Mouse (Mus musculus): ENCODE measurements at regions not wholly inside any gene's neighbourhood (a gene's known extent, or its start where the extent isn't known, plus 50 kb on each side); places are given as distances from the start of the nearest gene placed in this dataset.

DNA sequence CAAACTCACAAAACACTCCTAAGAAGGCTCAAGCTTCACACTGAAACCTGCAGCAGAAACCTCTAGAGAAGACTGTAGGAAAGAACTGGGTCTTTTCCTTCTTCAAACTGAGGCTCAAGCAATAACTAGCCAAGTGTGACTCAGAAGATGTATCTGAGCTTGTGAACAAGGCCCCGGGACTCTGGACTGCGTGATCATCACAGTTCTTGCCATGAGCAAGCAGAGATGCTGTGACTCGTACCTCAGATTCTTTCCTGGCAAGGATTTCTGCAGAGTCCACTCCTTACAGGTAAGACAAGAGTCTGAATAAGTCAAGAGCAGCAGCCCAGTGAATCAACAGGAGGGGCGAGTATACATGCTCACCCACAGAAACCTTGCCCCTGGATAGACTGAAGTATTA lies 250.5 kb upstream of the Gm26657 start:
- no peak overlapping the region for H3K9ac ChIP-seq (ENCODE audit: low read depth, low read length)
- H3K9me3 ChIP-seq (ENCODE audit: control insufficient read depth, low read length), result no peaks in the 10 kb centered on the region
- H3K4me1 ChIP-seq (replicated peaks; ENCODE audit: control insufficient read depth, insufficient read depth, low read length), result no peaks in the 10 kb centered on the region
- no peak overlapping the region for H3K27ac ChIP-seq (ENCODE audit: low read depth, low read length)
- ATAC-seq (ENCODE audit: low FRiP score), result no peak
- WGBS, result 88% methylated on average over 4 of the region's 4 CpGs
- H3K4me3 ChIP-seq (ENCODE audit: low read depth, low read length), result no peak overlapping the region
- H3K4me2 ChIP-seq (replicated peaks; ENCODE audit: low read depth, low read length), result no peak overlapping the region
- no peak for DNase-seq (ENCODE audit: low spot score)
- no peaks in the 10 kb centered on the region for H3K36me3 ChIP-seq (ENCODE audit: control insufficient read depth, insufficient read depth, low read length)
- H3K27me3 ChIP-seq (ENCODE audit: control insufficient read depth, insufficient read depth, low read length), result no peaks in the 10 kb centered on the region

DNA sequence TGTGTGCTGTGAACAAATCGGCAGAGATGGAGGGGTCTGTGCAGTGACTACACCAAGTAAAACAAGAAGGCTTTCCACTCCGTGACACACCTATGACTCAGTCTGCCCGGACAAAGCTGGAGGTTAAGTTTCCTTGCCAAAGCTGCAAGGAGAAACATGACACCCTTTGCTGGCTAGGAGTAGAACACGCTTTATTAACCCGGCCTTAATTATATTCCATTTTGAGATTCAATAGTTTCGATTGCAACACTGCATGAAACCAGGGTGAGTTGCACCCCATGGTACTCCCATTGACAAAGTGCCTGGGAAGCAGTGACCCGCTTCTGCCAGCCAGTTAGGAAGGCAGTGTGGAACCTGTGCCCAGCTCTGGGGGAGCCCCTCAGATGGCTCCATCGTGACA lies 256.2 kb upstream of the Gm26657 start:
- no peaks in the 10 kb centered on the region for H3K36me3 ChIP-seq (ENCODE audit: control insufficient read depth, insufficient read depth, low read length)
- 90% methylated on average over 8 of the region's 8 CpGs for WGBS
- H3K27me3 ChIP-seq (ENCODE audit: control insufficient read depth, insufficient read depth, low read length), result no peaks in the 10 kb centered on the region
- no peak overlapping the region for H3K4me2 ChIP-seq (replicated peaks; ENCODE audit: low read depth, low read length)
- H3K9ac ChIP-seq (ENCODE audit: low read depth, low read length), result no peak overlapping the region
- no peak for ATAC-seq (ENCODE audit: low FRiP score)
- no peak overlapping the region for H3K4me3 ChIP-seq (ENCODE audit: low read depth, low read length)
- DNase-seq (ENCODE audit: low spot score), result no peak
- no peaks in the 10 kb centered on the region for H3K9me3 ChIP-seq (ENCODE audit: control insufficient read depth, low read length)
- H3K27ac ChIP-seq (ENCODE audit: low read depth, low read length), result no peak overlapping the region
- no peaks in the 10 kb centered on the region for H3K4me1 ChIP-seq (replicated peaks; ENCODE audit: control insufficient read depth, insufficient read depth, low read length)

DNA sequence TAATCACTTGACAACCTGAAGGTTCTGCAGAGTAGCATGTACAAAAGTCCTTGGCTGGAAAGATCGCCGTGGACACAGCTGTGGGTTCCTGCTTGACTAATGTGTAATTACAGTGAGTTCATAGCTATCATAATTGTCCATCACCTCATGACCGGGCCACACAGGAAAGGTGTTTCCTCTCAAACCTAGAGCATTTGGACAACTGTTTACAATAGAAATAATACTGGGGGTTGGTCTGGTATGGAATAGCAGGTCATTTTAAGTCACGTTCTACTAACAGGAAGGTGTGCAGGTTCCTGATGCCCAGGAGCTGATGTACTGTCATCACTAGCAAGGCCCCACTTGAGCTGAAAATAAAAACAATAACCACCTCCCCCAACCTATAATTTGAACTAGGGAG lies 283.1 kb upstream of the Gm26657 start:
- ATAC-seq (ENCODE audit: low FRiP score) (no peak), DNase-seq (ENCODE audit: low spot score) (no peak)
- no peaks in the 10 kb centered on the region for H3K9me3 ChIP-seq (ENCODE audit: control insufficient read depth, low read length)
- H3K4me1 ChIP-seq (replicated peaks; ENCODE audit: control insufficient read depth, insufficient read depth, low read length), result no peaks in the 10 kb centered on the region
- no peaks in the 10 kb centered on the region for H3K27me3 ChIP-seq (ENCODE audit: control insufficient read depth, insufficient read depth, low read length)
- 89% methylated on average over 4 of the region's 4 CpGs for WGBS
- no peak overlapping the region for H3K4me3 ChIP-seq (ENCODE audit: low read depth, low read length)
- no peak overlapping the region for H3K27ac ChIP-seq (ENCODE audit: low read depth, low read length)
- H3K4me2 ChIP-seq (replicated peaks; ENCODE audit: low read depth, low read length), result no peak overlapping the region
- H3K36me3 ChIP-seq (ENCODE audit: control insufficient read depth, insufficient read depth, low read length), result no peaks in the 10 kb centered on the region
- H3K9ac ChIP-seq (ENCODE audit: low read depth, low read length), result no peak overlapping the region

DNA sequence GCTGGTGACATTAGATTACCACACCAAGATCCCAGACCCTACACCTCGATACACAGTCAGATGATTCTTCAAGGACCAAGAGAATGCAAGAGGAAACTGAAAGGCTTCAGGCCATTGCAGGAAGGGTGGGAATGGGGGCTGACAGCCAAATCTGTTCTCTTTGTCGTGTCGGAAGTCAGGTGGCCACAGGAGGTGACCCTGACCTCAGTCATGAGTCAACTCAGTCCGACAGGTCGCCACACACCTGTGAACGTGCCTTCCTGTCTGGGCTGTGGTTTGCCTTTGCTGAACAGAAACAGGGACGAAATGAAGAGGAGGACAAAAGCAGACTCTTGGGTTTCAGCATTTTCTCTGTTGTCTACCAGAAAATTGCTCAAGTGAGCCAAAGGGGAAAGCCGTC lies 318.3 kb upstream of the Gm26657 start:
- Histone ChIP-seq H3K27me3 (ENCODE audit: control insufficient read depth, insufficient read depth, low read length) (no peaks in the 10 kb centered on the region), H3K9me3 (ENCODE audit: control insufficient read depth, low read length) (no peaks in the 10 kb centered on the region), H3K9ac (ENCODE audit: low read depth, low read length) (no peak overlapping the region), H3K4me1 (replicated peaks; ENCODE audit: control insufficient read depth, insufficient read depth, low read length) (no peaks in the 10 kb centered on the region), H3K4me3 (ENCODE audit: low read depth, low read length) (no peak overlapping the region), H3K36me3 (ENCODE audit: control insufficient read depth, insufficient read depth, low read length) (no peaks in the 10 kb centered on the region), H3K4me2 (replicated peaks; ENCODE audit: low read depth, low read length) (no peak overlapping the region), H3K27ac (ENCODE audit: low read depth, low read length) (no peak overlapping the region)
- DNase-seq (ENCODE audit: low spot score) (no peak), ATAC-seq (ENCODE audit: low FRiP score) (no peak)
- 81% methylated on average over 8 of the region's 8 CpGs for WGBS

DNA sequence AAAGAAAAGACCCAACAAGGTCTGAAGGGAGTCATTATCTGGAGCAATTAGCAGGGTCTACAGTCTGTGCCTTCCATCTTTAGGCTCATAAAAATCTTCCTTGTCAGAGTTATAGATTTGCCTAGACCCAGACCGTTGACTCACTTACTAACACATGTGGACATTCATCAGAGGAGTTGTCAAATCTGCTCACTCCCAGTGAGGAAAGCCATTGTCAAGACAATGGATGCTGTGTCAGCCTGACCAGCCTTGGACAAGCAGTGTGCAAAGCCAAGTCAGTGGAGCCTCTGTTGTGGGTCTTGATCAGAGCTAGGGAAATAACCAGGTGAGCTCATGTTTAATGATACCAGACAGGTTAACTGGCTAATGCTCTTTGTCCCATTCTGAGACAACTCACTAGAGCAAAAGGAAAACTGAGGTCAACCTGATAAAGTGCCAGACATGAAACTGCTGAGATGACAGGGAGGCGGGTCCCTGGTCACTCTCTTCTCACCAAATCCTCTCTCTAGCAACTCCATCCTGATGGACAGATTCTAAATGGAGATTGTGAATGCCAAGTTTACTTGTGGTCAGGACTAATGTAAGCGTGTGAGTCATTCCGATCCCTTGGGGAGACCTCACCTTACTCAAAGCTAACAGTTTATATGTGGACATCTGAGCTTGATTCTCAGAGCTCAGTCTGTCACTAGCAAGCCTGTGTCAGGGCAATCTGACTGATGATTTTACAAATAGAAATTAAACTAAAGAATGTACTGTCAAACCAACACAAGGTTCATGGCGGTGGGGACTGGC lies 320.6 kb upstream of the Gm26657 start:
- ATAC-seq (ENCODE audit: low FRiP score), result no peak
- H3K27me3 ChIP-seq (ENCODE audit: control insufficient read depth, insufficient read depth, low read length), result no peaks in the 10 kb centered on the region

DNA sequence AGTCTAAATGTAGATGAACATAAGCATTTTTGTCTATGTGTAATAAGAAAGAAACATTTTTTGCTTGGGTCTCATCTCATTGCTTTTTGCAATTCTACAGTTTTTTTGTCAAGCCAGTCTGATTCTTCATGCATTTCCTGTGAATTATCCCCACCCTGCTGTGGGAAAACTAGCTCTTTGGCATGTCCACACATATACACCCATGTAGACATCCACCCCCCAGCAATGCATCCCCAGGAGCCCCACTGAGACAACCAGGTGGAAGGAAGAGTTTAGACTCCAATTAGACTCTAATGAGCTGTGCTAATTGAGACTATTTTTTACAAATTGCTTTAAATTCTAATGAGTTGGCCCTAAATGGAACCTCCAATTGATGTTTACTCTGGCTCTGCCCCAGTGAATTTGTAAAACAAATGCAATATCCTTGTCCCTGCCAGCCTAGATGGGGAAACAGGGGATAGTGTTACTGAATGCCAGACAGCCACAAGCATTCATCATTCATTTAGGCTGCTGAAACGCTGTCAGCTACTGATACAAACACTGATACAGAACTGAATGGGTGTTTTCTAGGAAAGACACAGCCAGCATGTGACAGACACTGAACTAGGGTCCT lies 328.7 kb upstream of the Gm26657 start:
- no peak overlapping the region for H3K9ac ChIP-seq (ENCODE audit: low read depth, low read length)
- no peak for DNase-seq (ENCODE audit: low spot score)
- H3K4me1 ChIP-seq (replicated peaks; ENCODE audit: control insufficient read depth, insufficient read depth, low read length), result no peaks in the 10 kb centered on the region
- H3K27ac ChIP-seq (ENCODE audit: low read depth, low read length), result no peak overlapping the region
- H3K36me3 ChIP-seq (ENCODE audit: control insufficient read depth, insufficient read depth, low read length), result no peaks in the 10 kb centered on the region
- H3K4me2 ChIP-seq (replicated peaks; ENCODE audit: low read depth, low read length), result no peak overlapping the region
- ATAC-seq (ENCODE audit: low FRiP score), result no peak
- H3K4me3 ChIP-seq (ENCODE audit: low read depth, low read length), result no peak overlapping the region
- H3K9me3 ChIP-seq (ENCODE audit: control insufficient read depth, low read length), result no peaks in the 10 kb centered on the region
- 54% methylated on average over 1 of the region's 1 CpGs for WGBS
- H3K27me3 ChIP-seq (ENCODE audit: control insufficient read depth, insufficient read depth, low read length), result no peaks in the 10 kb centered on the region

More for the DNA sequence above, 320.6 kb upstream of the Gm26657 start:
- 89% methylated on average over 5 of the region's 5 CpGs for WGBS
- Histone ChIP-seq H3K27ac (ENCODE audit: low read depth, low read length) (no peak overlapping the region), H3K36me3 (ENCODE audit: control insufficient read depth, insufficient read depth, low read length) (no peaks in the 10 kb centered on the region), H3K4me2 (replicated peaks; ENCODE audit: low read depth, low read length) (no peak overlapping the region), H3K9ac (ENCODE audit: low read depth, low read length) (no peak overlapping the region), H3K4me3 (ENCODE audit: low read depth, low read length) (no peak overlapping the region), H3K4me1 (replicated peaks; ENCODE audit: control insufficient read depth, insufficient read depth, low read length) (no peaks in the 10 kb centered on the region), H3K9me3 (ENCODE audit: control insufficient read depth, low read length) (no peaks in the 10 kb centered on the region)
- no peak for DNase-seq (ENCODE audit: low spot score)

DNA sequence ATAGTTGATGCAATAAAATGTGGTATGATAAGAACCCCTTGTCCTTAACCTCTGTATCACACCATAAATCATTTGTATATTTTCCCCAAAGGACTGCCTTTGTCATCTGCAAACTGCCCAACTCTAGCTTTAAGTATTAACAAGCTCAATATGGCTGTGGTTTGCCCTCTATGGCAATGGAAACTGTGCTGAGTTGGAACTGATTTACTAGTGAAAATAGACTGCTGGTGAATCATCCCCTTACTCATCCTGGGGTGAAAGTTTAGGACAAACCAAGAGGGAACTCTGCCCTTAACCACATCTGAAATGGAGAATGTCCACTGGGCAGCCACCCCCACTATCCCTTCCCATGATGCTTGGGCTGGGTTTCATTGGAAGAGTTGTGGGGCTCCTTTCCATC lies 346.1 kb upstream of the Gm26657 start:
- no peaks in the 10 kb centered on the region for H3K36me3 ChIP-seq (ENCODE audit: control insufficient read depth, insufficient read depth, low read length)
- ATAC-seq (ENCODE audit: low FRiP score) (no peak), DNase-seq (ENCODE audit: low spot score) (no peak)
- no peak overlapping the region for H3K4me2 ChIP-seq (replicated peaks; ENCODE audit: low read depth, low read length)
- H3K4me3 ChIP-seq (ENCODE audit: low read depth, low read length), result no peak overlapping the region
- H3K27ac ChIP-seq (ENCODE audit: low read depth, low read length), result no peak overlapping the region
- H3K9ac ChIP-seq (ENCODE audit: low read depth, low read length), result no peak overlapping the region
- no peaks in the 10 kb centered on the region for H3K4me1 ChIP-seq (replicated peaks; ENCODE audit: control insufficient read depth, insufficient read depth, low read length)
- no peaks in the 10 kb centered on the region for H3K27me3 ChIP-seq (ENCODE audit: control insufficient read depth, insufficient read depth, low read length)
- H3K9me3 ChIP-seq (ENCODE audit: control insufficient read depth, low read length), result no peaks in the 10 kb centered on the region

DNA sequence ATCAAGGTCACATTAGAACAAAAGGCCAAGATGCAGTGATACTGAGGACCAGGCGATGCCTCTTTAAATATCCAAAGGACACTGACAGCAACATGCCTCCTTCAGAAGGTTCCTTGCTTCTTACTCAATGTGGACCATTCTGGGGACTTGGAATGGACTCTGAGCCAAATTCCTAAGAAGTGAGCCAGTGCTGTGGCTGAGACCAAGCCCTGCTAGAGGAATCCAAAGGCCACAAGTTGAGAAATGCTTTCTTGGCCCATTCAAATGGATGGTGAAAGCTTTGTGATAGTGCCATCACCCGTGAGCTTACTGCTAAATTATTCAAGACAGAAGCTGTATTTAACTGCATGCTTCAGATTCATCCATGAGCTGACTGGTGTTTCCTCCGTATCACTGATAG lies 352.8 kb upstream of the Gm26657 start:
- WGBS, result 56% methylated on average over 3 of the region's 3 CpGs
- ATAC-seq (ENCODE audit: low FRiP score), result no peak

DNA sequence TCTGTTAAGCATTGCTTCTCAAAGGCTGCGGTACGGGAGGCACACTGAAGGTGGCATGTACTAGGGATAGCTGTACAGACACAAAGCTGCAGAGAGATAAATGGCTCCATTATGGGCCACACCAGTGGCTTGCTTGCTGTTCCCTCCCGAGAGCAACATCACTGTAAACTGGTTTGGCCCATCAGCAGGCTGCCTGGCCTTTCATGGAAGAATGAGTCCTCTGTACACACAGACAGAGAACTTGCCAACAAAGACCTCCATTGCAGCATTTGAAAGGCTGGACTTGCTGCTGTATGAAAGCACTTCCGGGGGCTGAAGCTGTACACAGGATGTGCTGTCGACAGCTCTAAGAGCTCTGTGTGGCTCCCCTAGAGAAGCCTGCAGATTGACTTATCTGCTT lies 364.1 kb upstream of the Gm26657 start:
- no peaks in the 10 kb centered on the region for H3K4me1 ChIP-seq (replicated peaks; ENCODE audit: control insufficient read depth, insufficient read depth, low read length)
- WGBS, result 56% methylated on average over 5 of the region's 5 CpGs

More for the DNA sequence above, 352.8 kb upstream of the Gm26657 start:
- Histone ChIP-seq H3K27ac (ENCODE audit: low read depth, low read length) (no peak overlapping the region), H3K4me2 (replicated peaks; ENCODE audit: low read depth, low read length) (no peak overlapping the region), H3K36me3 (ENCODE audit: control insufficient read depth, insufficient read depth, low read length) (no peaks in the 10 kb centered on the region), H3K4me1 (replicated peaks; ENCODE audit: control insufficient read depth, insufficient read depth, low read length) (no peaks in the 10 kb centered on the region), H3K9me3 (ENCODE audit: control insufficient read depth, low read length) (no peaks in the 10 kb centered on the region), H3K27me3 (ENCODE audit: control insufficient read depth, insufficient read depth, low read length) (no peaks in the 10 kb centered on the region), H3K9ac (ENCODE audit: low read depth, low read length) (no peak overlapping the region), H3K4me3 (ENCODE audit: low read depth, low read length) (no peak overlapping the region)
- DNase-seq (ENCODE audit: low spot score), result no peak

More for the DNA sequence above, 364.1 kb upstream of the Gm26657 start:
- Histone ChIP-seq H3K27ac (ENCODE audit: low read depth, low read length) (no peak overlapping the region), H3K36me3 (ENCODE audit: control insufficient read depth, insufficient read depth, low read length) (no peaks in the 10 kb centered on the region), H3K9ac (ENCODE audit: low read depth, low read length) (no peak overlapping the region), H3K9me3 (ENCODE audit: control insufficient read depth, low read length) (no peaks in the 10 kb centered on the region), H3K4me3 (ENCODE audit: low read depth, low read length) (no peak overlapping the region), H3K4me2 (replicated peaks; ENCODE audit: low read depth, low read length) (no peak overlapping the region), H3K27me3 (ENCODE audit: control insufficient read depth, insufficient read depth, low read length) (no peaks in the 10 kb centered on the region)
- no peak for ATAC-seq (ENCODE audit: low FRiP score)
- no peak for DNase-seq (ENCODE audit: low spot score)
